Mouse (Mus musculus): Measurements from ENCODE around the gene Boll. TPM values are rescaled to one million over a fixed set of nuclear protein-coding genes. Genes with fewer than 3 reads are reported as not detected.

The Boll gene
- polyA plus RNA-seq, 1 experiment from 2014 or later: 0.42 TPM

- Histone ChIP-seq H3K4me1 (replicated peaks; ENCODE audit: control insufficient read depth, insufficient read depth, low read length) (peaks cover 5% of the 10 kb centered on the region), H3K9ac (ENCODE audit: low read depth, low read length) (no peak overlapping the region), H3K36me3 (ENCODE audit: control insufficient read depth, insufficient read depth, low read length) (no peaks in the 10 kb centered on the region), H3K9me3 (ENCODE audit: control insufficient read depth, low read length) (no peaks in the 10 kb centered on the region), H3K4me3 (ENCODE audit: low read depth, low read length) (no peak overlapping the region), H3K27me3 (ENCODE audit: control insufficient read depth, insufficient read depth, low read length) (no peaks in the 10 kb centered on the region), H3K4me2 (replicated peaks; ENCODE audit: low read depth, low read length) (no peak overlapping the region), H3K27ac (ENCODE audit: low read depth, low read length) (no peak overlapping the region)
- ATAC-seq (ENCODE audit: low FRiP score) (no peak), DNase-seq (ENCODE audit: low spot score) (no peak)
- WGBS: 61% methylated on average over 16 of the region's 16 CpGs
These were observed 128.3 kb downstream of the Boll start for GRCm38 (mm10) chr1:55234910-55235520.

DNA sequence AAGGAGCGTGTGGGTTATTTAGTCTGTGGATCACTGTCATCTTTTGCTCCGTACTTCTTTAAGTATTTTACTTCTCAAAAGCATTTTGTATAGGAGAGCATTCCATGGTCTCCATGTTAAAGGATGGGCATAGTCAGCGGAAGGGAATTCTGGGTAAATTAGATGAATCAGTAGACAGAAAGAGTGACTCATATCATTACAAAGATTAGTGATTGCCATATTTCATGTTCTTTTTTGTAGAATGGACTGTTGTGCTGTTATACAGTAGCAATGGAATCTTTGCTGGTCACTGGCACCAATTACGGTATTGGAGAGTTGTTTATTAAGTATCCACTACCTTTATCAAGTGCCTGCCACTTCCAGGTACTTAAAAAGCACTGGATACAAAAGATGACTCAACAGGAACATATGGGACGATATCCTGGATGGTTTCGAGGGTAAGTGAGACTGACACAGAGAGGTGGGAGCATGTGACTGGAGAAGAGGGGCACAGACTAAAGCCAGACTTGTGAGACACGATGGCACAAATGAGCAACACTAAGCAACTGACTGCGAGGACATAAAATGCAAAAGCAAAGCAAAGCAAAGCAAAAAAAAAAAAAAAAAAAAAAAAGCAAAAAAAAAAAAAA lies 134.9 kb downstream of the Boll start:
- Histone ChIP-seq H3K36me3 (ENCODE audit: control insufficient read depth, insufficient read depth, low read length) (no peaks in the 10 kb centered on the region), H3K9me3 (ENCODE audit: control insufficient read depth, low read length) (no peaks in the 10 kb centered on the region), H3K9ac (ENCODE audit: low read depth, low read length) (no peak overlapping the region), H3K4me2 (replicated peaks; ENCODE audit: low read depth, low read length) (no peak overlapping the region), H3K27ac (ENCODE audit: low read depth, low read length) (no peak overlapping the region), H3K4me1 (replicated peaks; ENCODE audit: control insufficient read depth, insufficient read depth, low read length) (no peaks in the 10 kb centered on the region), H3K4me3 (ENCODE audit: low read depth, low read length) (no peak overlapping the region), H3K27me3 (ENCODE audit: control insufficient read depth, insufficient read depth, low read length) (no peaks in the 10 kb centered on the region)
- WGBS: 86% methylated on average over 8 of the region's 8 CpGs
- DNase-seq (ENCODE audit: low spot score): no peak
- no peak for ATAC-seq (ENCODE audit: low FRiP score)

DNA sequence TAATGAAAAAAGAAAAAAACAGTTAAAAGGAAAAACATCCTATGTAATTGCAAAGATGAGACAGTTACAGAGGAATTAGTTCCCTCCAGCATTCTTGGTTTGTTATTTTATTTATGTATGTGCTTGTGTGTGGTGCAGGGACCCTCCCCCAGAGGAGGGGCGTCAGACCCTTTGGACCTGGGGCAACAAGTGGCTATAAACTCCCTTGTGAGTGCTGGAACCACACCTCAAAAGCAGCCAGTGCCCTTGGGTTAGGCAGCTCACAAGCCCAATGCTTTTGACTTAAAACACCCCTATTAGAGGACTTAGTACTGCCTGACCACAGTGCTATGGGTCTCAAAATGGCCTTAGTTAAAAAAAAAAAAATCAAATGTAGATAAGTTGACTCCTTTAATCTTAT lies 135.9 kb downstream of the Boll start:
- no peak for ATAC-seq (ENCODE audit: low FRiP score)
- no peak overlapping the region for H3K9ac ChIP-seq (ENCODE audit: low read depth, low read length)
- H3K4me1 ChIP-seq (replicated peaks; ENCODE audit: control insufficient read depth, insufficient read depth, low read length): no peaks in the 10 kb centered on the region
- DNase-seq (ENCODE audit: low spot score): no peak
- H3K27ac ChIP-seq (ENCODE audit: low read depth, low read length): no peak overlapping the region
- no peak overlapping the region for H3K4me2 ChIP-seq (replicated peaks; ENCODE audit: low read depth, low read length)
- H3K27me3 ChIP-seq (ENCODE audit: control insufficient read depth, insufficient read depth, low read length): no peaks in the 10 kb centered on the region
- H3K9me3 ChIP-seq (ENCODE audit: control insufficient read depth, low read length): no peaks in the 10 kb centered on the region
- no peaks in the 10 kb centered on the region for H3K36me3 ChIP-seq (ENCODE audit: control insufficient read depth, insufficient read depth, low read length)
- WGBS: 35% methylated on average over 1 of the region's 1 CpGs
- H3K4me3 ChIP-seq (ENCODE audit: low read depth, low read length): no peak overlapping the region

DNA sequence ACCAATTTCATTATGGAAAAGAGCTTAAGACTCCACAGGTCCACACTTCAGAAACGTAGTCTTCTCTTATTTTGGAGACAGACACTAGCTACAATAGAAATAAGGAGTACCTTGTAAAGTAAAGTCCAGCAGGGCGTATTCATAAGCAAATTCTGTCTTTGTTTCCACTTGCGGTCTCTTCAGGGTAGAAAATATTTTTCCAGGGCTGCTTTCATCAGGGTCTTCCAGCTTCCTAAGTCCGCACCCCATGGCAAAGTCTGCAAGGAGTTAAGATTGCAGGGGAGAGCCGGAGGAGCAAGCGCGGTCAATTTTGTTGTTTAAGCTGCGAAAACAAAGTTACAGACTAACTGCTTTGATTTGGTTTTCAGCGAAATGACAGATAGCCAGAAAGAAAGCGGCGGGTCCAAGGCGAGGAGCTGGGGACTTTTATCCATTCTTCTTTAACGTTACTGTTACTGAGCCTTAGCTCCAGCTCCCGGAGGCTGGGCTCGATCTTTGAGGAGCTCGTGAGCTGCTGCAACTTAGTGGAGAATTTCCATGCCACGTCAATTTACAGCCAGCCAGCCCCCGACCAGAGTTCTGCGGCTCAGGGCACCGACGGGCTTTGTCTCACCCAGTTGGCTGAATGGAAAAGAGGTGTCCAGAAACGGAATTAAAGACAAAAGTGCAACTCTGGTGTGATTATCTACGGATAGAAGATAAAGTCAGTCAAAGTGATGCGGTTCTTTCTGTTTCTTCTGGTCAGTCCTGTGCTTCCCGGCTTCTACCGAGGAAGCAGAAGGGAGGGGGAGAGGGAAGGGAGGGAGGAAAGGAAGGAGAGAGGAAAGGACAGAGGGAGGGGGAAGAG lies 137.0 kb downstream of the Boll start, which contains the start of gene Rftn2:
Rftn2 (minus strand) TSS at position 772 of the 847 bp plus-strand sequence.
- 0 out of 2 replicates have a peak within 1 kb of the TSS, but pooled peaks have one; percentile 30 for H3K27ac ChIP-seq (ENCODE audit: low read depth, low read length)
- 1% methylated on average over 26 of the region's 26 CpGs for WGBS

DNA sequence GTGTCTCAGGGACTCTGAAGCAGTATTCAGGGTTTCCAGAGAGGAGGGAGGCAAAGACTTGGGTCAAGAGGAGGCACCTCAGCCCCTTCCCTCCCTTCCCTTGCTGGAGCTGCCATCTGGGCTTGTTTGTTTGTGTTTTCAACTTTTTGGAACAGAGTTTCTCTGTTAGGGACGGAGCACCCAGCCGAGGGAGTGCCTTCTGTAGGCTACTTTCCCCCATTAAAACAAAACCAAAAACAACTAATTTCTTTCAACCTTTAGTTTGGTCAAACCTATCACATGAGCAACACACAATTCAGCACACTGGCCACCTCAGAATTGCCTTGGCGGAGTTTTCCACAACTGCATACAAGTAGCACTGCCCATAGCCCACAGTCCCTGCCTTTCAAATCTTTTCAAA lies 137.9 kb downstream of the Boll start:
- H3K36me3 ChIP-seq (ENCODE audit: control insufficient read depth, insufficient read depth, low read length): no peaks in the 10 kb centered on the region
- peak overlapping the region; percentile 27 for H3K4me2 ChIP-seq (replicated peaks; ENCODE audit: low read depth, low read length)
- no peaks in the 10 kb centered on the region for H3K27me3 ChIP-seq (ENCODE audit: control insufficient read depth, insufficient read depth, low read length)
- ATAC-seq (ENCODE audit: low FRiP score) (no peak), DNase-seq (ENCODE audit: low spot score) (peak; percentile 35)
- peak overlapping the region; percentile 44; the same call in 1 of the 2 replicates for H3K4me3 ChIP-seq (ENCODE audit: low read depth, low read length)
- no peaks in the 10 kb centered on the region for H3K9me3 ChIP-seq (ENCODE audit: control insufficient read depth, low read length)
- no peak overlapping the region for H3K27ac ChIP-seq (ENCODE audit: low read depth, low read length)
- H3K9ac ChIP-seq (ENCODE audit: low read depth, low read length): no peak overlapping the region; the same call in 1 of the 2 replicates
- 27% methylated on average over 3 of the region's 3 CpGs for WGBS
- no peaks in the 10 kb centered on the region for H3K4me1 ChIP-seq (replicated peaks; ENCODE audit: control insufficient read depth, insufficient read depth, low read length)

More for the DNA sequence above, 137.0 kb downstream of the Boll start, which contains the start of gene Rftn2:
- peak within 1 kb of the TSS; percentile 44 for H3K4me3 ChIP-seq (ENCODE audit: low read depth, low read length)
- DNase-seq (ENCODE audit: low spot score) (peak; percentile 67), ATAC-seq (ENCODE audit: low FRiP score) (peak; percentile 63; the same call in 1 of the 2 replicates)
- H3K36me3 ChIP-seq (ENCODE audit: control insufficient read depth, insufficient read depth, low read length): no peaks in the 10 kb centered on the region
- peak within 1 kb of the TSS; percentile 43 for H3K9ac ChIP-seq (ENCODE audit: low read depth, low read length)
- no peaks in the 10 kb centered on the region for H3K4me1 ChIP-seq (replicated peaks; ENCODE audit: control insufficient read depth, insufficient read depth, low read length)
- H3K4me2 ChIP-seq (replicated peaks; ENCODE audit: low read depth, low read length): peak within 1 kb of the TSS; percentile 42
- no peaks in the 10 kb centered on the region for H3K9me3 ChIP-seq (ENCODE audit: control insufficient read depth, low read length)
- H3K27me3 ChIP-seq (ENCODE audit: control insufficient read depth, insufficient read depth, low read length): no peaks in the 10 kb centered on the region

GRCm38 (mm10) chr1:55224111-55224510 lies 139.2 kb downstream of the Boll start:
- 57% methylated on average over 11 of the region's 11 CpGs for WGBS
- no peak overlapping the region for H3K27ac ChIP-seq (ENCODE audit: low read depth, low read length)
- no peaks in the 10 kb centered on the region for H3K4me1 ChIP-seq (replicated peaks; ENCODE audit: control insufficient read depth, insufficient read depth, low read length)
- H3K4me2 ChIP-seq (replicated peaks; ENCODE audit: low read depth, low read length): no peak overlapping the region
- ATAC-seq (ENCODE audit: low FRiP score) (peak; percentile 41; the same call in 1 of the 2 replicates), DNase-seq (ENCODE audit: low spot score) (no peak)
- H3K9me3 ChIP-seq (ENCODE audit: control insufficient read depth, low read length): no peaks in the 10 kb centered on the region
- no peak overlapping the region for H3K4me3 ChIP-seq (ENCODE audit: low read depth, low read length)
- H3K27me3 ChIP-seq (ENCODE audit: control insufficient read depth, insufficient read depth, low read length): no peaks in the 10 kb centered on the region
- no peaks in the 10 kb centered on the region for H3K36me3 ChIP-seq (ENCODE audit: control insufficient read depth, insufficient read depth, low read length)
- no peak overlapping the region for H3K9ac ChIP-seq (ENCODE audit: low read depth, low read length)

DNA sequence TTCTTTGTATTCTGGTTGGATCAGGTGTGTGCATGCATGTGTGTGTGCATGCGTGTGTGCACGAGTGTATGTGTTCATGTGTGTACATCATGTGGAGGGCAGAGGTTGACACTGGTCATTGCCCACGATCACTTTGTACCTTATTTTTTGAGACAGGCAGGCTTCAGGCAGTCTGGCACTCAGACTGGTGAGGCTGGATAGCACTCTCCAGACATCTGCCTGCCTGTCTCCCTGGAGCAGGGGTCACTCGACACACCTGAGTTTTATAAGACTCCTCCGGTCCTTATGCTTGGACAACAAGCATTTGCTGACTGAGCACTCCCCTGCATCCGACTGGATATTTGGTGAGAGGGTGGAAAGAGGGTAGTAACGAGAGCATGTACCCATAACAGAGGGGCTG lies 140.2 kb downstream of the Boll start:
- 88% methylated on average over 7 of the region's 7 CpGs for WGBS
- H3K27me3 ChIP-seq (ENCODE audit: control insufficient read depth, insufficient read depth, low read length): no peaks in the 10 kb centered on the region
- no peak overlapping the region for H3K27ac ChIP-seq (ENCODE audit: low read depth, low read length)
- no peak overlapping the region for H3K4me3 ChIP-seq (ENCODE audit: low read depth, low read length)
- H3K4me1 ChIP-seq (replicated peaks; ENCODE audit: control insufficient read depth, insufficient read depth, low read length): no peaks in the 10 kb centered on the region
- no peak overlapping the region for H3K9ac ChIP-seq (ENCODE audit: low read depth, low read length)
- DNase-seq (ENCODE audit: low spot score) (no peak), ATAC-seq (ENCODE audit: low FRiP score) (no peak)
- H3K9me3 ChIP-seq (ENCODE audit: control insufficient read depth, low read length): no peaks in the 10 kb centered on the region
- H3K4me2 ChIP-seq (replicated peaks; ENCODE audit: low read depth, low read length): no peak overlapping the region
- H3K36me3 ChIP-seq (ENCODE audit: control insufficient read depth, insufficient read depth, low read length): no peaks in the 10 kb centered on the region

DNA sequence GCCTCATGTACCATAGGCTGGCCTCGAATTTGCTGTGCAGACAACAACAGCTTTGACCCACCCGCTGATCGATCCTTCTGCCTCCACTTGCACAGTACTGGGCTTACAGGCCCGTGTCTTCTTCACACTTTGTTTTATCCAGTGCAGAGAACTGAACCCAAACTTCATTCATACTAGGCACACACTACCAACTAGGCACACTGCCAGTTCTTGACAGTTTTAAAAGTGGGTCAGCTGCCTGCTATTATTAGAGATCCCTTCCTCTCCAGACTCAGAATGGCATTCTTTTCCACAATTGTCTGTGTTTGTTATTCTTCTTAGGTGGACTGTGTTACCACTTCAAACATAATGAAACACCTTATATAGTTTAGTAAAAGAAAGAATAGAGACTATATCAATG lies 141.9 kb downstream of the Boll start:
- no peak overlapping the region for H3K4me2 ChIP-seq (replicated peaks; ENCODE audit: low read depth, low read length)
- H3K27me3 ChIP-seq (ENCODE audit: control insufficient read depth, insufficient read depth, low read length): no peaks in the 10 kb centered on the region
- no peak overlapping the region for H3K4me3 ChIP-seq (ENCODE audit: low read depth, low read length)
- H3K36me3 ChIP-seq (ENCODE audit: control insufficient read depth, insufficient read depth, low read length): no peaks in the 10 kb centered on the region
- DNase-seq (ENCODE audit: low spot score) (no peak), ATAC-seq (ENCODE audit: low FRiP score) (no peak)
- H3K4me1 ChIP-seq (replicated peaks; ENCODE audit: control insufficient read depth, insufficient read depth, low read length): no peaks in the 10 kb centered on the region
- no peaks in the 10 kb centered on the region for H3K9me3 ChIP-seq (ENCODE audit: control insufficient read depth, low read length)
- H3K9ac ChIP-seq (ENCODE audit: low read depth, low read length): no peak overlapping the region
- no peak overlapping the region for H3K27ac ChIP-seq (ENCODE audit: low read depth, low read length)
- 84% methylated on average over 4 of the region's 4 CpGs for WGBS
